Mouse (Mus musculus): ENCODE data around the gene Ttll12.

- no peak for TF ChIP-seq CTCF (IDR thresholded peaks at IDR 0.05; ENCODE audit: insufficient read depth, low read depth, low read length)
- TF ChIP-seq POLR2A (IDR thresholded peaks at IDR 0.05; ENCODE audit: insufficient read depth, low read depth, low read length), result no peak
Measured at GRCm38 (mm10) chr15:83595364-83595711, 381 bp upstream of the Ttll12 start.

All from olfactory bulb, adult 2 months (tissue).